Mouse (Mus musculus): Measurements from ENCODE around the gene Six1. TPM values are rescaled to one million over a fixed set of nuclear protein-coding genes. Genes with fewer than 3 reads are reported as not detected.

Six1 gene
- polyA plus RNA-seq, 1 experiment = 0.58 TPM

GRCm38 (mm10) chr12:73055451-73055850 is 1.8 kb upstream of the Six1 start:
- Histone ChIP-seq H3K27me3 (ENCODE audit: control insufficient read depth, insufficient read depth, low read length) (peaks cover 2% of the 10 kb centered on the region; the same call in 1 of the 2 replicates), H3K36me3 (ENCODE audit: control insufficient read depth, insufficient read depth, low read length) (no peaks in the 10 kb centered on the region), H3K4me1 (ENCODE audit: control insufficient read depth, insufficient read depth, low read length) (peaks cover 2% of the 10 kb centered on the region), H3K27ac (ENCODE audit: control insufficient read depth, insufficient read depth, low read depth, low read length) (no peak overlapping the region), H3K4me3 (ENCODE audit: control insufficient read depth, low read depth, low read length) (no peak overlapping the region)
- no peak for TF ChIP-seq CTCF (IDR thresholded peaks at IDR 0.05; ENCODE audit: control insufficient read depth, insufficient read depth, insufficient replicate concordance, low read depth, low read length)
- TF ChIP-seq POLR2A (IDR thresholded peaks at IDR 0.05; ENCODE audit: control insufficient read depth, low read depth, low read length) = no peak

GRCm38 (mm10) chr12:73054576-73055185 is 994 bp upstream of the Six1 start:
- peaks cover 2% of the 10 kb centered on the region for H3K4me1 ChIP-seq (ENCODE audit: control insufficient read depth, insufficient read depth, low read length)
- no peak overlapping the region for H3K27ac ChIP-seq (ENCODE audit: control insufficient read depth, insufficient read depth, low read depth, low read length)
- no peaks in the 10 kb centered on the region for H3K36me3 ChIP-seq (ENCODE audit: control insufficient read depth, insufficient read depth, low read length)
- peaks cover 2% of the 10 kb centered on the region for H3K27me3 ChIP-seq (ENCODE audit: control insufficient read depth, insufficient read depth, low read length)
- H3K4me3 ChIP-seq (ENCODE audit: control insufficient read depth, low read depth, low read length) = no peak overlapping the region
- TF ChIP-seq POLR2A (IDR thresholded peaks at IDR 0.05; ENCODE audit: control insufficient read depth, low read depth, low read length) (no peak), CTCF (IDR thresholded peaks at IDR 0.05; ENCODE audit: control insufficient read depth, insufficient read depth, insufficient replicate concordance, low read depth, low read length) (no peak)

GRCm38 (mm10) chr12:73052651-73053591 is 766 bp downstream of the Six1 start:
- Histone ChIP-seq H3K4me3 (ENCODE audit: control insufficient read depth, low read depth, low read length) (no peak overlapping the region), H3K27ac (ENCODE audit: control insufficient read depth, insufficient read depth, low read depth, low read length) (no peak overlapping the region), H3K4me1 (ENCODE audit: control insufficient read depth, insufficient read depth, low read length) (peaks cover 2% of the 10 kb centered on the region), H3K36me3 (ENCODE audit: control insufficient read depth, insufficient read depth, low read length) (no peaks in the 10 kb centered on the region), H3K27me3 (ENCODE audit: control insufficient read depth, insufficient read depth, low read length) (peaks cover 2% of the 10 kb centered on the region)
- TF ChIP-seq CTCF (IDR thresholded peaks at IDR 0.05; ENCODE audit: control insufficient read depth, insufficient read depth, insufficient replicate concordance, low read depth, low read length) = no peak
- no peak for TF ChIP-seq POLR2A (IDR thresholded peaks at IDR 0.05; ENCODE audit: control insufficient read depth, low read depth, low read length)

GRCm38 (mm10) chr12:73052036-73052650 is 1.5 kb downstream of the Six1 start:
- peaks cover 2% of the 10 kb centered on the region for H3K27me3 ChIP-seq (ENCODE audit: control insufficient read depth, insufficient read depth, low read length)
- H3K36me3 ChIP-seq (ENCODE audit: control insufficient read depth, insufficient read depth, low read length) = no peaks in the 10 kb centered on the region
- H3K4me1 ChIP-seq (ENCODE audit: control insufficient read depth, insufficient read depth, low read length) = peaks cover 2% of the 10 kb centered on the region
- H3K27ac ChIP-seq (ENCODE audit: control insufficient read depth, insufficient read depth, low read depth, low read length) = no peak overlapping the region
- TF ChIP-seq CTCF (IDR thresholded peaks at IDR 0.05; ENCODE audit: control insufficient read depth, insufficient read depth, insufficient replicate concordance, low read depth, low read length) = no peak
- TF ChIP-seq POLR2A (IDR thresholded peaks at IDR 0.05; ENCODE audit: control insufficient read depth, low read depth, low read length) = no peak
- no peak overlapping the region for H3K4me3 ChIP-seq (ENCODE audit: control insufficient read depth, low read depth, low read length)

- Histone ChIP-seq H3K36me3 (ENCODE audit: control insufficient read depth, insufficient read depth, low read length) (no peaks in the 10 kb centered on the region), H3K4me1 (ENCODE audit: control insufficient read depth, insufficient read depth, low read length) (peaks cover 10% of the 10 kb centered on the region), H3K4me3 (ENCODE audit: control insufficient read depth, low read depth, low read length) (no peak overlapping the region), H3K27ac (ENCODE audit: control insufficient read depth, insufficient read depth, low read depth, low read length) (no peak overlapping the region), H3K27me3 (ENCODE audit: control insufficient read depth, insufficient read depth, low read length) (peaks cover 2% of the 10 kb centered on the region)
- no peak for TF ChIP-seq POLR2A (IDR thresholded peaks at IDR 0.05; ENCODE audit: control insufficient read depth, low read depth, low read length)
- TF ChIP-seq CTCF (IDR thresholded peaks at IDR 0.05; ENCODE audit: control insufficient read depth, insufficient read depth, insufficient replicate concordance, low read depth, low read length) = no peak
Measured at GRCm38 (mm10) chr12:73050811-73051580, 2.7 kb downstream of the Six1 start.

- Histone ChIP-seq H3K27ac (ENCODE audit: control insufficient read depth, insufficient read depth, low read depth, low read length) (no peak overlapping the region), H3K4me1 (ENCODE audit: control insufficient read depth, insufficient read depth, low read length) (peaks cover 16% of the 10 kb centered on the region), H3K27me3 (ENCODE audit: control insufficient read depth, insufficient read depth, low read length) (peaks cover 2% of the 10 kb centered on the region), H3K4me3 (ENCODE audit: control insufficient read depth, low read depth, low read length) (no peak overlapping the region), H3K36me3 (ENCODE audit: control insufficient read depth, insufficient read depth, low read length) (no peaks in the 10 kb centered on the region)
- TF ChIP-seq POLR2A (IDR thresholded peaks at IDR 0.05; ENCODE audit: control insufficient read depth, low read depth, low read length) = no peak
- no peak for TF ChIP-seq CTCF (IDR thresholded peaks at IDR 0.05; ENCODE audit: control insufficient read depth, insufficient read depth, insufficient replicate concordance, low read depth, low read length)
Measured at GRCm38 (mm10) chr12:73050305-73050704, 3.4 kb downstream of the Six1 start.

Measured in testis, adult 2 months (tissue).